Comparison of ENCODE assay signal across 8 mouse cellular contexts in genomic region chr17:65614431-65614830, GRCm38 (mm10). TPM values are rescaled to one million over a fixed set of nuclear protein-coding genes. Genes with fewer than 3 reads are reported as not detected.
DNase-seq lines count a peak whose midpoint lies in the region; ATAC-seq and TF ChIP-seq lines count a peak whose summit lies in the region.

No protein-coding gene starts in this region.

- ATAC-seq in lung, embryonic 14.5 days (ENCODE audit: insufficient read depth), result no peak
- ATAC-seq in intestine, embryonic 16.5 days, result no peak
- ATAC-seq in neural tube, embryonic 14.5 days (ENCODE audit: low read depth), result no peak

- H3K27me3 ChIP-seq in lung, embryonic 14.5 days (ENCODE audit: insufficient read depth, low read length), result no peaks in the 10 kb centered on the region
- no peaks in the 10 kb centered on the region for H3K27me3 ChIP-seq in intestine, embryonic 16.5 days (replicated peaks; ENCODE audit: control insufficient read depth, insufficient read depth, low read length)
- no peaks in the 10 kb centered on the region for H3K27me3 ChIP-seq in neural tube, embryonic 14.5 days (ENCODE audit: control insufficient read depth, insufficient read depth, low read length)

- peak overlapping the region; percentile 98 for H3K9ac ChIP-seq in lung, embryonic 14.5 days
- peak overlapping the region; percentile 99 for H3K9ac ChIP-seq in intestine, embryonic 16.5 days (ENCODE audit: low read depth, low read length)
- H3K9ac ChIP-seq in neural tube, embryonic 14.5 days (replicated peaks; ENCODE audit: low read depth, low read length), result peak overlapping the region; percentile 94

- DNase-seq in cerebellum, adult 11-12 months, result peak; percentile 16
- no peak for DNase-seq in cerebellum, postnatal 4 days (ENCODE audit: low spot score in 2 of 2)
- peak; percentile 50 for DNase-seq in lung, embryonic 14.5 days
- DNase-seq in lung, adult 18-20 months, result no peak
- no peak for DNase-seq in right cerebral cortex, postnatal 36 days (ENCODE audit: low spot score in 2 of 2)
- no peak for DNase-seq in kidney, adult 9 months

- peaks cover 10% of the 10 kb centered on the region for H3K4me1 ChIP-seq in lung, embryonic 14.5 days (ENCODE audit: insufficient read depth)
- H3K4me1 ChIP-seq in intestine, embryonic 16.5 days (ENCODE audit: control insufficient read depth, insufficient read depth, low read length), result peaks cover 21% of the 10 kb centered on the region
- peaks cover 18% of the 10 kb centered on the region for H3K4me1 ChIP-seq in neural tube, embryonic 14.5 days (ENCODE audit: control insufficient read depth, insufficient read depth, low read length)

- peaks cover 4% of the 10 kb centered on the region; the same call in 1 of the 2 replicates for H3K36me3 ChIP-seq in lung, embryonic 14.5 days (ENCODE audit: insufficient read depth)
- no peaks in the 10 kb centered on the region for H3K36me3 ChIP-seq in intestine, embryonic 16.5 days (ENCODE audit: control insufficient read depth, insufficient read depth, low read length)
- H3K36me3 ChIP-seq in neural tube, embryonic 14.5 days (ENCODE audit: control insufficient read depth, insufficient read depth, low read length), result no peaks in the 10 kb centered on the region

- H3K27ac ChIP-seq in lung, embryonic 14.5 days (ENCODE audit: low read depth), result peak overlapping the region; percentile 100
- peak overlapping the region; percentile 99 for H3K27ac ChIP-seq in intestine, embryonic 16.5 days (ENCODE audit: low read length)
- H3K27ac ChIP-seq in neural tube, embryonic 14.5 days (ENCODE audit: low read depth, low read length), result peak overlapping the region; percentile 99

- peak overlapping the region; percentile 82 for H3K4me2 ChIP-seq in lung, embryonic 14.5 days
- H3K4me2 ChIP-seq in intestine, embryonic 16.5 days (ENCODE audit: low read depth, low read length), result peak overlapping the region; percentile 70
- peak overlapping the region; percentile 74 for H3K4me2 ChIP-seq in neural tube, embryonic 14.5 days (ENCODE audit: low read depth, low read length)

- WGBS in lung, embryonic 14.5 days, result 2% methylated on average over 9 of the region's 9 CpGs
- 1% methylated on average over 9 of the region's 9 CpGs for WGBS in intestine, embryonic 16.5 days
- WGBS in neural tube, embryonic 14.5 days, result under 1% methylated on average over 9 of the region's 9 CpGs

- no peak for TF ChIP-seq CTCF in lung, embryonic 14.5 days (IDR thresholded peaks at IDR 0.05; ENCODE audit: low read depth)

- H3K4me3 ChIP-seq in lung, embryonic 14.5 days (ENCODE audit: low read depth, low read length), result peak overlapping the region; percentile 97
- peak overlapping the region; percentile 96 for H3K4me3 ChIP-seq in intestine, embryonic 16.5 days (ENCODE audit: low read length)
- H3K4me3 ChIP-seq in neural tube, embryonic 14.5 days (ENCODE audit: low read depth, low read length), result peak overlapping the region; percentile 99

- no peaks in the 10 kb centered on the region for H3K9me3 ChIP-seq in lung, embryonic 14.5 days (ENCODE audit: low read depth, low read length)
- no peaks in the 10 kb centered on the region for H3K9me3 ChIP-seq in intestine, embryonic 16.5 days (ENCODE audit: control insufficient read depth, low read length)
- H3K9me3 ChIP-seq in neural tube, embryonic 14.5 days (ENCODE audit: control insufficient read depth, low read length), result no peaks in the 10 kb centered on the region

RNA-seq across cellular contexts. Expression of gene Vapa, which starts 1.1 kb away (rescaled TPM):
- 189 and 201 TPM in 2 replicates for polyA plus RNA-seq in lung, embryonic 14.5 days (2014; fragmentation: Nextera tagmentation; extraction: Ambion mirVana)
- polyA plus RNA-seq in intestine, embryonic 16.5 days (2015; fragmentation: Nextera tagmentation; extraction: Ambion mirVana), result 194 and 204 TPM in 2 replicates
- 298 and 333 TPM in 2 replicates for polyA plus RNA-seq in neural tube, embryonic 14.5 days (2014; fragmentation: Nextera tagmentation; extraction: Ambion mirVana)

RNA-seq across cellular contexts. Expression of gene Txndc2, which starts 27.5 kb away (rescaled TPM):
- 0.16 TPM in 1 of 2 replicates, not detected in the other for polyA plus RNA-seq in lung, embryonic 14.5 days (2014; fragmentation: Nextera tagmentation; extraction: Ambion mirVana)
- not detected in 2 replicates for polyA plus RNA-seq in intestine, embryonic 16.5 days (2015; fragmentation: Nextera tagmentation; extraction: Ambion mirVana)
- polyA plus RNA-seq in neural tube, embryonic 14.5 days (2014; fragmentation: Nextera tagmentation; extraction: Ambion mirVana), result 0.11 and 0.14 TPM in 2 replicates

Comparison
In these comparisons a context has a peak if more than half of its experiments do, and no peak if none do; other contexts are left out.
1. DNase-seq: peak in cerebellum, adult 11-12 months (single experiment) and lung, embryonic 14.5 days (single experiment); none in cerebellum, postnatal 4 days (0 of 2), lung, adult 18-20 months (0 of 2), right cerebral cortex, postnatal 36 days (0 of 2) and kidney, adult 9 months (single experiment).
2. Peak in every context shown above with its lines, with median percentiles within 50 percentile points of each other: H3K27ac ChIP-seq, H3K4me2 ChIP-seq, H3K4me3 ChIP-seq and H3K9ac ChIP-seq.